Mouse (Mus musculus): ENCODE measurements around the gene Thoc6. TPM values are rescaled to one million over a fixed set of nuclear protein-coding genes. Genes with fewer than 3 reads are reported as not detected.
A peak's percentile ranks its signal among the peaks of the same experiment; 100 is the strongest.

The Thoc6 gene
- polyA plus RNA-seq, 1 experiment from 2014 or later, result 63.7 TPM

GRCm38 (mm10) chr17:23694491-23694890 is 20.8 kb upstream of the Thoc6 start:
- Histone ChIP-seq H3K27ac (no peak overlapping the region), H3K4me3 (no peak overlapping the region), H3K36me3 (no peaks in the 10 kb centered on the region), H3K27me3 (ENCODE audit: insufficient read depth, poor library complexity, severe bottlenecking) (peaks cover 58% of the 10 kb centered on the region), H3K9me3 (no peaks in the 10 kb centered on the region), H3K4me1 (peaks cover 13% of the 10 kb centered on the region)
- DNase-seq (ENCODE audit: low spot score), result no peak
- whole genome bisulfite sequencing, result 61% methylated on average over 1 of the region's 1 CpGs

- Histone ChIP-seq H3K27me3 (ENCODE audit: insufficient read depth, poor library complexity, severe bottlenecking) (peaks cover 67% of the 10 kb centered on the region), H3K4me3 (peak within 1 kb of the TSS; percentile 3; the same call in 1 of the 2 replicates), H3K36me3 (no peaks in the 10 kb centered on the region), H3K9me3 (no peaks in the 10 kb centered on the region), H3K4me1 (peaks cover 24% of the 10 kb centered on the region), H3K27ac (no peak within 1 kb of the TSS)
- no peak for DNase-seq (ENCODE audit: low spot score)
- WGBS, result 18% methylated on average over 15 of the region's 15 CpGs
These were observed 10.4 kb upstream of the Thoc6 start, which contains the start of gene Cldn9 for GRCm38 (mm10) chr17:23683856-23684672. Gene Cldn9, minus strand, starts transcription at chr17:23684026.

GRCm38 (mm10) chr17:23683226-23683625 is 9.5 kb upstream of the Thoc6 start:
- no peak overlapping the region for H3K27ac ChIP-seq
- H3K4me1 ChIP-seq, result peaks cover 24% of the 10 kb centered on the region
- H3K9me3 ChIP-seq, result no peaks in the 10 kb centered on the region
- no peaks in the 10 kb centered on the region for H3K36me3 ChIP-seq
- H3K4me3 ChIP-seq, result 0 out of 2 replicates have a peak overlapping the region, but pooled peaks have one; percentile 3
- no peak for DNase-seq (ENCODE audit: low spot score)
- H3K27me3 ChIP-seq (ENCODE audit: insufficient read depth, poor library complexity, severe bottlenecking), result peaks cover 76% of the 10 kb centered on the region
- 15% methylated on average over 15 of the region's 15 CpGs for WGBS

GRCm38 (mm10) chr17:23682530-23682929 is 8.8 kb upstream of the Thoc6 start:
- DNase-seq (ENCODE audit: low spot score), result no peak

GRCm38 (mm10) chr17:23682092-23682491 is 8.4 kb upstream of the Thoc6 start:
- H3K27ac ChIP-seq, result no peak overlapping the region
- no peak overlapping the region for H3K4me3 ChIP-seq
- peaks cover 29% of the 10 kb centered on the region for H3K4me1 ChIP-seq
- H3K36me3 ChIP-seq, result no peaks in the 10 kb centered on the region
- H3K27me3 ChIP-seq (ENCODE audit: insufficient read depth, poor library complexity, severe bottlenecking), result peaks cover 77% of the 10 kb centered on the region
- 49% methylated on average over 4 of the region's 4 CpGs for WGBS
- no peak for DNase-seq (ENCODE audit: low spot score)
- H3K9me3 ChIP-seq, result no peaks in the 10 kb centered on the region

More at GRCm38 (mm10) chr17:23682530-23682929, 8.8 kb upstream of the Thoc6 start:
- Histone ChIP-seq H3K4me3 (peak overlapping the region; percentile 3; the same call in 1 of the 2 replicates), H3K9me3 (no peaks in the 10 kb centered on the region), H3K27ac (no peak overlapping the region), H3K36me3 (no peaks in the 10 kb centered on the region), H3K4me1 (peaks cover 26% of the 10 kb centered on the region), H3K27me3 (ENCODE audit: insufficient read depth, poor library complexity, severe bottlenecking) (peaks cover 77% of the 10 kb centered on the region)
- WGBS, result 54% methylated on average over 3 of the region's 3 CpGs

GRCm38 (mm10) chr17:23681086-23681485 is 7.4 kb upstream of the Thoc6 start:
- Histone ChIP-seq H3K27ac (no peak overlapping the region), H3K9me3 (no peaks in the 10 kb centered on the region), H3K36me3 (no peaks in the 10 kb centered on the region), H3K27me3 (ENCODE audit: insufficient read depth, poor library complexity, severe bottlenecking) (peaks cover 77% of the 10 kb centered on the region), H3K4me3 (no peak overlapping the region; the same call in 1 of the 2 replicates), H3K4me1 (peaks cover 37% of the 10 kb centered on the region)
- no peak for DNase-seq (ENCODE audit: low spot score)
- 59% methylated on average over 10 of the region's 10 CpGs for WGBS

GRCm38 (mm10) chr17:23680336-23680735 is 6.7 kb upstream of the Thoc6 start:
- Histone ChIP-seq H3K36me3 (0 out of 2 replicates have a peak, but pooled peaks cover 3% of the 10 kb centered on the region), H3K27ac (no peak overlapping the region), H3K9me3 (no peaks in the 10 kb centered on the region), H3K27me3 (ENCODE audit: insufficient read depth, poor library complexity, severe bottlenecking) (peaks cover 75% of the 10 kb centered on the region), H3K4me1 (peaks cover 45% of the 10 kb centered on the region), H3K4me3 (0 out of 2 replicates have a peak overlapping the region, but pooled peaks have one; percentile 45)
- WGBS, result 65% methylated on average over 9 of the region's 9 CpGs
- no peak for DNase-seq (ENCODE audit: low spot score)

GRCm38 (mm10) chr17:23679127-23679835 is 5.6 kb upstream of the Thoc6 start, which contains the start of gene Cldn6:
Gene Cldn6, plus strand, starts transcription at chr17:23679249.
- peak within 1 kb of the TSS; percentile 45 for H3K4me3 ChIP-seq
- H3K27me3 ChIP-seq (ENCODE audit: insufficient read depth, poor library complexity, severe bottlenecking), result peaks cover 71% of the 10 kb centered on the region
- DNase-seq (ENCODE audit: low spot score), result no peak
- H3K9me3 ChIP-seq, result no peaks in the 10 kb centered on the region
- peaks cover 52% of the 10 kb centered on the region for H3K4me1 ChIP-seq
- H3K36me3 ChIP-seq, result 0 out of 2 replicates have a peak, but pooled peaks cover 3% of the 10 kb centered on the region
- WGBS, result 4% methylated on average over 38 of the region's 38 CpGs
- H3K27ac ChIP-seq, result no peak within 1 kb of the TSS

GRCm38 (mm10) chr17:23677236-23677679 is 3.6 kb upstream of the Thoc6 start, which contains the start of gene Tnfrsf12a:
Gene Tnfrsf12a, minus strand, starts transcription at chr17:23677468.
- peaks cover 51% of the 10 kb centered on the region for H3K27me3 ChIP-seq (ENCODE audit: insufficient read depth, poor library complexity, severe bottlenecking)
- H3K4me3 ChIP-seq, result peak within 1 kb of the TSS; percentile 72
- peaks cover 44% of the 10 kb centered on the region for H3K4me1 ChIP-seq
- peak; percentile 95 for DNase-seq (ENCODE audit: low spot score)
- no peaks in the 10 kb centered on the region for H3K9me3 ChIP-seq
- H3K36me3 ChIP-seq, result peaks cover 3% of the 10 kb centered on the region; the same call in 1 of the 2 replicates
- H3K27ac ChIP-seq, result peak within 1 kb of the TSS; percentile 90
- WGBS, result under 1% methylated on average over 34 of the region's 34 CpGs

GRCm38 (mm10) chr17:23676473-23677031 is 2.9 kb upstream of the Thoc6 start:
- peak; percentile 80 for DNase-seq (ENCODE audit: low spot score)
- WGBS, result under 1% methylated on average over 37 of the region's 37 CpGs
- Histone ChIP-seq H3K9me3 (no peaks in the 10 kb centered on the region), H3K36me3 (peaks cover 7% of the 10 kb centered on the region; the same call in 1 of the 2 replicates), H3K4me1 (peaks cover 44% of the 10 kb centered on the region), H3K27ac (peak overlapping the region; percentile 90), H3K27me3 (ENCODE audit: insufficient read depth, poor library complexity, severe bottlenecking) (peaks cover 44% of the 10 kb centered on the region), H3K4me3 (peak overlapping the region; percentile 72)

GRCm38 (mm10) chr17:23675564-23676281 is 2.0 kb upstream of the Thoc6 start:
- H3K4me1 ChIP-seq, result peaks cover 44% of the 10 kb centered on the region
- WGBS, result 7% methylated on average over 15 of the region's 15 CpGs
- peaks cover 36% of the 10 kb centered on the region for H3K27me3 ChIP-seq (ENCODE audit: insufficient read depth, poor library complexity, severe bottlenecking)
- peak overlapping the region; percentile 90 for H3K27ac ChIP-seq
- H3K4me3 ChIP-seq, result peak overlapping the region; percentile 72
- H3K9me3 ChIP-seq, result no peaks in the 10 kb centered on the region
- H3K36me3 ChIP-seq, result peaks cover 9% of the 10 kb centered on the region; the same call in 1 of the 2 replicates
- no peak for DNase-seq (ENCODE audit: low spot score)

- H3K27ac ChIP-seq, result peak overlapping the region; percentile 90
- H3K27me3 ChIP-seq (ENCODE audit: insufficient read depth, poor library complexity, severe bottlenecking), result peaks cover 30% of the 10 kb centered on the region
- H3K4me1 ChIP-seq, result peaks cover 44% of the 10 kb centered on the region
- no peaks in the 10 kb centered on the region for H3K9me3 ChIP-seq
- H3K36me3 ChIP-seq, result peaks cover 15% of the 10 kb centered on the region
- DNase-seq (ENCODE audit: low spot score), result no peak
- H3K4me3 ChIP-seq, result peak overlapping the region; percentile 72
- WGBS, result 9% methylated on average over 5 of the region's 5 CpGs
These were observed 1.4 kb upstream of the Thoc6 start for GRCm38 (mm10) chr17:23675127-23675526.

Data from heart, embryonic 10.5 days (tissue).